Mouse (Mus musculus) heart, postnatal 14 days (tissue): ENCODE results near the gene Plxdc1. TPM values are rescaled to one million over a fixed set of nuclear protein-coding genes. Genes with fewer than 3 reads are reported as not detected.

Experiments used
- DNase-seq, 2 experiments: peaks; one replicate each; pipeline ENCODE4 v3.0.0; 2021 to 2022
- intact Hi-C: fragments of 180-260 bp; cut with DNase I; formaldehyde crosslinking; loops from one replicate; pipeline ENCODE4 v1.15.1; 2025
- total RNA-seq, 2 experiments: library from RNA; stranded (reverse); gene quantifications; 2 replicates each; pipeline ENCODE4 v1.2.3; 2021

Gene Plxdc1
- total RNA-seq, 2 experiments from 2014 or later: 7.3 TPM

GRCm38 (mm10) chr11:97995564-97996288, 9.5 kb upstream of the Plxdc1 start, which contains the start of gene Arl5c:
TSS of gene Arl5c (minus strand) at chr11:97996181.
- DNase-seq: peak; percentile 51 to 66
- intact Hi-C loops: no loop called here

- intact Hi-C loops: no loop called here
Observed at GRCm38 (mm10) chr11:97994539-97995100, 8.4 kb upstream of the Plxdc1 start.

GRCm38 (mm10) chr11:97988530-97989096, 2.4 kb upstream of the Plxdc1 start:
- intact Hi-C loops: loop anchor here (2.0 to 5.0 kb wide), 3 partner anchors 34 to 286 kb away; partner anchors contain the start of genes Cacnb1, Lasp1, Pcgf2 and Psmb3
- DNase-seq: peak; percentile 88

More at GRCm38 (mm10) chr11:97994539-97995100, 8.4 kb upstream of the Plxdc1 start:
- peak; percentile 84 to 89 for DNase-seq

- intact Hi-C loops: loop anchor here (1.0 to 5.0 kb wide), 5 partner anchors 35 to 286 kb away; partner anchors contain the start of genes Cacnb1, Lasp1, Pcgf2 and Psmb3
- DNase-seq: peak; percentile 91 to 96
Observed at GRCm38 (mm10) chr11:97987551-97988526, 1.6 kb upstream of the Plxdc1 start.

GRCm38 (mm10) chr11:97986738-97987465, 658 bp upstream of the Plxdc1 start:
- no peak for DNase-seq
- intact Hi-C loops: loop anchor here (1.0 to 5.0 kb wide), 3 partner anchors 50 to 285 kb away; partner anchors contain the start of genes Pcgf2 and Psmb3

- intact Hi-C loops: no loop called here
- no peak for DNase-seq
Observed at GRCm38 (mm10) chr11:97983983-97984382, 2.3 kb downstream of the Plxdc1 start.

- intact Hi-C loops: no loop called here
- no peak for DNase-seq
Observed at GRCm38 (mm10) chr11:97983506-97983905, 2.7 kb downstream of the Plxdc1 start.

GRCm38 (mm10) chr11:97982721-97983120, 3.5 kb downstream of the Plxdc1 start:
- intact Hi-C loops: no loop called here
- no peak for DNase-seq

GRCm38 (mm10) chr11:97980531-97980966, 5.7 kb downstream of the Plxdc1 start:
- DNase-seq: peak; percentile 76 to 80
- intact Hi-C loops: no loop called here

- intact Hi-C loops: no loop called here
- DNase-seq: no peak
Observed at GRCm38 (mm10) chr11:97979824-97980495, 6.3 kb downstream of the Plxdc1 start.

GRCm38 (mm10) chr11:97978392-97978791, 7.9 kb downstream of the Plxdc1 start:
- no peak for DNase-seq
- intact Hi-C loops: no loop called here

- no peak for DNase-seq
- intact Hi-C loops: no loop called here
Observed at GRCm38 (mm10) chr11:97977797-97978196, 8.4 kb downstream of the Plxdc1 start.

GRCm38 (mm10) chr11:97974746-97975145, 11.5 kb downstream of the Plxdc1 start:
- intact Hi-C loops: no loop called here
- no peak for DNase-seq

- DNase-seq: no peak
- intact Hi-C loops: no loop called here
Observed at GRCm38 (mm10) chr11:97974141-97974540, 12.1 kb downstream of the Plxdc1 start.

- intact Hi-C loops: no loop called here
- no peak for DNase-seq
Observed at GRCm38 (mm10) chr11:97972434-97972833, 13.8 kb downstream of the Plxdc1 start.

GRCm38 (mm10) chr11:97971232-97971631, 15.0 kb downstream of the Plxdc1 start:
- intact Hi-C loops: no loop called here
- peak; percentile 82 to 86 for DNase-seq

- no peak for DNase-seq
- intact Hi-C loops: no loop called here
Observed at GRCm38 (mm10) chr11:97970771-97971170, 15.5 kb downstream of the Plxdc1 start.

- intact Hi-C loops: no loop called here
- DNase-seq: no peak
Observed at GRCm38 (mm10) chr11:97968385-97968784, 17.9 kb downstream of the Plxdc1 start.

GRCm38 (mm10) chr11:97967114-97967513, 19.1 kb downstream of the Plxdc1 start:
- DNase-seq: peak; percentile 44 to 73
- intact Hi-C loops: no loop called here
